Mouse (Mus musculus): ENCODE results near the gene Gm49395. TPM values are rescaled to one million over a fixed set of nuclear protein-coding genes. Genes with fewer than 3 reads are reported as not detected.

Gm49395 gene
- 2.6 TPM in 2 replicates for polyA plus RNA-seq (2015; fragmentation: Nextera tagmentation; extraction: Ambion mirVana)

DNA sequence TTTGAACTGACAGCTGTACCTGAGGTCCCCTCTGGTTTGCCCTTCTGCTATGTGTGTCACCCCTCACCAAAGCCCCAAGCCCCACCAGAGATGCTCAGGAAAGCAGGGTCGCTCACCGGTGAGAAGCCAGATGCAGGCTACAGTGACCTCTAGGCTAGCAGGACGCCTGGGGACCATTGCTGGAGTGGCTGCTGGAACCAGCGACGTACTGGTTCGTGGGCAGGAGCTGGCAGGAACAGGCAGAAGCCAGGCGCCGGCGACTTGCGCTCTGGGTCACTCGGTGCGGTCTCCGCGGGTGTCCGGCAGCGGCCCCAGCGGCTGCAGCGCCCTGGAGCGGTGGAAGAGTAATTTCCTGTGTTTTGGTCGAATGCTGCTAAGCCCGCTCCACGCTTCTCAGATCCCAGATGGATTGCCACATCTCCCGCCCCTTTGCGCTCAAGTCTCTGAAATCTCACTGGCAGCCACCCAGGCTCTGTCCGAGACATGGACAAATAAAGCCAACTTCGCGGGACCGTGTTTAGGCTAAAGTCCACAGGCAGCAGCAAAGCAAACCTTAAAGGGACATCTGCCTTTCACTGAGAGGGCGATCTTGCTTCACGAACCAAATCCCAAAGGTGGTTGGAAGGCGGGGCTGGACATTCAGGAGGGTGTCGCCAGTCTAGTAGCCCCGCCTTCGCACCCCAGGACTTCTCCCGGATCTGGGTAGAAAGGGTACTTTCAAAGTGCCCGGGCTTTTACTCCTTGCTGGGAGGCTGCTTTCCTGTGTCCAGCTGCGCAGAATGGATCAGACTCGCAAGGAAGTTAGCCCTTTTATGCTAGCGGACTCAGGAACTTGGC lies at the start of gene Gm49395, which contains the start of gene Itga1:
Gm49395 (minus strand) TSS at position 567 of the 837 bp plus-strand sequence.
Itga1 (minus strand) TSS at position 610 of the 837 bp plus-strand sequence.
- Histone ChIP-seq H3K27me3 (peaks cover 35% of the 10 kb centered on the region), H3K36me3 (no peaks in the 10 kb centered on the region), H3K9me3 (no peaks in the 10 kb centered on the region), H3K9ac (peak within 1 kb of the TSS; percentile 70), H3K4me2 (peak within 1 kb of the TSS; percentile 70), H3K4me3 (peak within 1 kb of the TSS; percentile 52), H3K27ac (replicated peaks) (peak within 1 kb of the TSS; percentile 71), H3K4me1 (replicated peaks) (peaks cover 16% of the 10 kb centered on the region)
- WGBS = under 1% methylated on average over 39 of the region's 39 CpGs
- ATAC-seq (ENCODE audit: low read depth) = peak; percentile 85

DNA sequence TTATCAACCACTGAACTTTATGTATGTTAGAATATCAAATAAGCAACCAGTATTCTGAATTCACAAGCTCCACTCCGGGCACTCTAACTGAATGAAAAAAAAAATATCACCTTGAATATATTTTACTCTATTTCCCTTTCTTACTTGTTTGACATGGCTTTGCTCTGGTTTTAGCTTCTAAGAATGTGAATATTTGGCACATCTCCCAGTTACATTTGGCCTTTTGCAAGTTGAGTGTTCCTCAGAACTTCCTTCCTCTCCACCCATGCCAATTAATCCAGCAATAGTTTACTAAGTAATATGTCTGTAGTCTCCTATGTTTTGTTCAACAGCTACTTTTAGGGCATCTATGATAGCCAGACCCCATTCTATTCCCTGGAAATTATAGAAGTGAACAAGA lies 48.9 kb upstream of the Gm49395 start:
- 92% methylated on average over 1 of the region's 1 CpGs for WGBS
- no peak overlapping the region for H3K4me3 ChIP-seq
- no peaks in the 10 kb centered on the region for H3K9me3 ChIP-seq
- H3K27ac ChIP-seq (replicated peaks) = no peak overlapping the region
- H3K9ac ChIP-seq = no peak overlapping the region
- H3K4me1 ChIP-seq (replicated peaks) = no peaks in the 10 kb centered on the region
- H3K27me3 ChIP-seq = no peaks in the 10 kb centered on the region
- ATAC-seq (ENCODE audit: low read depth) = no peak
- no peaks in the 10 kb centered on the region for H3K36me3 ChIP-seq
- H3K4me2 ChIP-seq = no peak overlapping the region

DNA sequence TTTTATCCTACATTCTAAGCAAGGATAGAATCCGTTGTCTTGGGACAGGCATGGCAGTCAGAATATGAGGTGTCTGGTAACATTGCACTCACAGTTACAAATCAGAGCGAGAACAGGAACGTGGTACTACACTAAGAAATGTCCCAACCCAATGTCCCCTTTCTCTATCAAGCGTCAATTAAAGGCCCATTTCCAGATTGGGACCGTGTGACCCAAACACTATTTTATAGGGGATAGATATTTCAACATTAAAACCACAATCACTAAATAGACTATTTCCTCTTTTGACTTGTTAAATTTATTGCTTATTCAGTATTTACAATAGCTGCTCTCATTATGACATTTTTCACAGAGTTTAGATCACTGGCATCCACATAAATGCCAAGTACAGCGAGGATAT lies 48.1 kb upstream of the Gm49395 start:
- no peak overlapping the region for H3K9ac ChIP-seq
- WGBS = 89% methylated on average over 6 of the region's 6 CpGs
- no peaks in the 10 kb centered on the region for H3K27me3 ChIP-seq
- no peak overlapping the region for H3K27ac ChIP-seq (replicated peaks)
- no peaks in the 10 kb centered on the region for H3K36me3 ChIP-seq
- H3K4me3 ChIP-seq = no peak overlapping the region
- H3K4me2 ChIP-seq = no peak overlapping the region
- H3K9me3 ChIP-seq = no peaks in the 10 kb centered on the region
- ATAC-seq (ENCODE audit: low read depth) = no peak
- no peaks in the 10 kb centered on the region for H3K4me1 ChIP-seq (replicated peaks)

DNA sequence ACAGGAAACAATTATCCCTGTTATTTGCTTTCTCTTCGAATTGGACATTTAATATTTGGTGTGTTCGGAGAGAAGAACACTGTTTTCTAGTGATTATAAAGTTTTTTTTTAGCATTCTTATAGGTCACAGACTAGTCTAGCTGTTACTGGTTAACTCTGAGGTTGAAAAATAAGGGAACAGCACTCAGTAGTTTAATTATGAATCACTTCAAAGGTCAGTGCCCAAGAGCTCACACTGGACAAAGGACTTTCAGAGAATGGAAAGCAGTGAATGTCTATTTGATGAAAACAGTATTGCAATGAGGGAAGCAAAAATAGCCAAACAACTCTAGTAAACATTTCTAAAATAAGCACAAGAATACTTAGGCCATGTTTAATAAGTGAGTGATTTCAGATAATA lies 41.9 kb upstream of the Gm49395 start:
- Histone ChIP-seq H3K4me3 (no peak overlapping the region), H3K9ac (no peak overlapping the region), H3K9me3 (no peaks in the 10 kb centered on the region), H3K36me3 (no peaks in the 10 kb centered on the region), H3K4me1 (replicated peaks) (no peaks in the 10 kb centered on the region), H3K27me3 (no peaks in the 10 kb centered on the region), H3K4me2 (no peak overlapping the region), H3K27ac (replicated peaks) (no peak overlapping the region)
- no peak for ATAC-seq (ENCODE audit: low read depth)
- WGBS = 92% methylated on average over 2 of the region's 2 CpGs

DNA sequence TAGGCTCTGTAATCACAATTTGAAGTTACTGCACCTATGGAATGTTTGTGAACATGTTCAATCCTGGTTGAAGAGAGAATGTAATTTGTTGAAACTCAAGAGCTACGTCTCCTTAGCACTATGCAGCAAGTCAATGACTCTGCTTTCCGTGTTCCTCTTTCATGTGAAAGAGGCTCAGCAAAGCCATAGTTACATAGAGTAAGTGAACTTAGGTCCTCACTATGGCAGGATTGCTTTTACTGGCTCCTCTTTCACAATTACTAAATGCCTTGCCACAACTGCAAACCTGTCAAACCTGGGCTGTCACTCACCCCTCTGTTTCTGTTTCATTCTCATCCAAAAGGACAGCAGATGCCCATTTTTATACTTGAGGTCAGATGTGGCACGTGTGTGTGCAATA lies 40.3 kb upstream of the Gm49395 start:
- WGBS = 89% methylated on average over 3 of the region's 3 CpGs
- H3K36me3 ChIP-seq = no peaks in the 10 kb centered on the region
- no peak for ATAC-seq (ENCODE audit: low read depth)
- H3K9ac ChIP-seq = no peak overlapping the region
- H3K27me3 ChIP-seq = no peaks in the 10 kb centered on the region
- H3K27ac ChIP-seq (replicated peaks) = no peak overlapping the region
- H3K9me3 ChIP-seq = no peaks in the 10 kb centered on the region
- H3K4me1 ChIP-seq (replicated peaks) = no peaks in the 10 kb centered on the region
- no peak overlapping the region for H3K4me3 ChIP-seq
- H3K4me2 ChIP-seq = no peak overlapping the region

DNA sequence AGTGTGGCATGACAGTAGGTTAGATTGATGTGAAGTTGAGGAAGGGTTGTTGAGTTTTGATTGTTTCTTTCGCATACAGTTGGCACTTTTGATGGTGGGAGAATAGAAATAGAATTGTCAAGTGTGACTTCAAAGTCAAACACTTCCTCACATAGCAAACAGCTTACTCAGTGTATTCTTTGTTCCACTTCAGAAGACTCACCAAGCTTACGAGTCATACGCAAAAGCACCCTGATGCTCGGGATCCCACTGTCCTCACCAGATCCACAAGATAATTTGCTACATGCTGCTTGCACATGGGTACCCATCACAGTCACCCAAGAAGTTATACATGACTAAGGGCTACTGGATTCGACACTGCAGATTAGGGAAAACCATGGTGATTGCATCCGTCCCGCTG lies 36.8 kb upstream of the Gm49395 start:
- no peak overlapping the region for H3K4me2 ChIP-seq
- H3K36me3 ChIP-seq = no peaks in the 10 kb centered on the region
- H3K27ac ChIP-seq (replicated peaks) = no peak overlapping the region
- WGBS = 93% methylated on average over 7 of the region's 7 CpGs
- no peaks in the 10 kb centered on the region for H3K27me3 ChIP-seq
- no peak for ATAC-seq (ENCODE audit: low read depth)
- no peaks in the 10 kb centered on the region for H3K9me3 ChIP-seq
- H3K4me3 ChIP-seq = no peak overlapping the region
- no peak overlapping the region for H3K9ac ChIP-seq
- no peaks in the 10 kb centered on the region for H3K4me1 ChIP-seq (replicated peaks)

DNA sequence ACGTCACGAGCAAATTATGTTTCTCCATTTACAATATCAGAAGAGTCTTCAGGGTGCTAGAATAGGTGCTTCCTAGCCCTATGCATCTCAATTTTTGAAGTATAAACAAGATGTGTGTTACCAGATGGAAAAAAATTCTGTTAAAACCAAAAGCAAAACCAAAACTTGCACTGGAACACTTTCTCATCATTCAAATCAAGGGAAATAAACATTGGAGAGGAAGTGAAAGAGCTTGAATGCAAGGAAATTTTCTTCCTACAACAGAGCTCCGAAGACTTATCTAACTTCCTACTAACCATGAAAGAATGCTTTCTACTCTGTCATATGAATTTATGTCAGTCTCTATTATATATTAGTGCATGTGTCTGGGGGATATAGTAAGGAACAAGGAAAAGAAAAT lies 35.0 kb upstream of the Gm49395 start:
- no peaks in the 10 kb centered on the region for H3K27me3 ChIP-seq
- no peak overlapping the region for H3K4me3 ChIP-seq
- WGBS = 86% methylated on average over 3 of the region's 3 CpGs
- H3K27ac ChIP-seq (replicated peaks) = no peak overlapping the region
- no peaks in the 10 kb centered on the region for H3K4me1 ChIP-seq (replicated peaks)
- no peak for ATAC-seq (ENCODE audit: low read depth)
- H3K9me3 ChIP-seq = no peaks in the 10 kb centered on the region
- H3K9ac ChIP-seq = no peak overlapping the region
- H3K36me3 ChIP-seq = no peaks in the 10 kb centered on the region
- no peak overlapping the region for H3K4me2 ChIP-seq

DNA sequence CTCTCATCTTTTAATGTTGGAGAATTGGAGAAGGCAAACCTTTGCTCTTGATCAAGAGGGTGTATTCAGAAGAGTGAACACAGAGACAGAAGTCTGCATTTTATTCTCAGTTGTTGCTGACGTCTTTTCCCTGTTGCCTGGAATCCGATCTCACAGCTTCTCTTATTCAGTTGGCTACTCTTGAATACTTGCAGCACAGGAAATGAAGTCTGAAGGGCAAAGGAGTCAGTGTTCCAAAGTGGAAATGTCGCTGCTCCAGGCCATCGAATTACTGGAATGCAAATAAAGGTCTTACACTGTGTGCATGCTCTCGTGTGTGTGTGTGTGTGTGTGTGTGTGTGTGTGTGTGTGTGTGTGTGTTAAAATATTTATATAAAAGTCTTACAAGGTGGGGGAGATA lies 30.7 kb upstream of the Gm49395 start:
- Histone ChIP-seq H3K4me2 (no peak overlapping the region), H3K9me3 (no peaks in the 10 kb centered on the region), H3K4me3 (no peak overlapping the region), H3K4me1 (replicated peaks) (no peaks in the 10 kb centered on the region), H3K9ac (no peak overlapping the region), H3K27me3 (no peaks in the 10 kb centered on the region), H3K36me3 (no peaks in the 10 kb centered on the region), H3K27ac (replicated peaks) (no peak overlapping the region)
- no peak for ATAC-seq (ENCODE audit: low read depth)
- WGBS = 41% methylated on average over 5 of the region's 5 CpGs

DNA sequence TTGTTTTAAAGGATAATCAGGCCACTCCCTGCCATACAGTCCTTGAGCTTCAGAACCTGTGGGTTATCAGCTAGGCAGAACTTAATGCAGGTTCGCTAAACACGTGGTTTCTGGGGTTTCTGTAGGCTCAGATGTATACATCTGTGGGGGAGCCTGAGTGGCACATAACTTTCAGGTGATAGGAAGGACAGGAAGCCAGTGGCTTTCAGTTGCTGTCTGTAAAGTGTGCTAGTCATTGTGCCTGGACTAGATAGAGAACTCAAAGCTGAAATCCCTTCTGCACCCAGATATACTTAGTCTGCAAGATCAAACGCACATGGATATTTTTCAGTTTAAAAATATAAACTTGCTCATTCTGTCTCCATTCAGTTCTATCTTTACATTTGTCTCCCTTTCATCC lies 29.7 kb upstream of the Gm49395 start:
- no peak for ATAC-seq (ENCODE audit: low read depth)
- no peaks in the 10 kb centered on the region for H3K27me3 ChIP-seq

DNA sequence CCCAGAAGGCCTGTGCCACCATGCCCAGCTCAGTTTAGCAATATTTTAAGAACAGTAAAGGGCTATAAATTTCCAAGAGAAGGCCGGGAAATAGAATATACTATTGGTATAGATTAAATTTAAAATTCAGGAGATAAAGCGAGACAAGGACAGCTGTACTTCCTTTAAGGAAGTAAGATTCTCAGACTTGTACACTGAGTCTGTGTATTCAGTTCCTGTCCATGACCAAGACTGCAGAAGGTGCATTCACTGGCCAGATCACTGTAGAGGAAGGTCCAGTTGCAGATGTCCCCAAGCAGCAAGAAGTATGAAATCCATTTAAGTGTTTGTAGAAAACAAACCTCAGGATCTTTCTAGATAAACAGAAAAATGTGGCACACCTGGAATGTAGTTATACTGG lies 28.3 kb upstream of the Gm49395 start:
- Histone ChIP-seq H3K4me1 (replicated peaks) (no peaks in the 10 kb centered on the region), H3K27ac (replicated peaks) (no peak overlapping the region), H3K4me2 (no peak overlapping the region), H3K27me3 (no peaks in the 10 kb centered on the region), H3K9me3 (no peaks in the 10 kb centered on the region), H3K9ac (no peak overlapping the region), H3K36me3 (no peaks in the 10 kb centered on the region), H3K4me3 (no peak overlapping the region)
- ATAC-seq (ENCODE audit: low read depth) = no peak
- 86% methylated on average over 2 of the region's 2 CpGs for WGBS

More for the DNA sequence above, 29.7 kb upstream of the Gm49395 start:
- H3K9ac ChIP-seq = no peak overlapping the region
- no peak overlapping the region for H3K4me3 ChIP-seq
- H3K4me2 ChIP-seq = no peak overlapping the region
- no peaks in the 10 kb centered on the region for H3K4me1 ChIP-seq (replicated peaks)
- no peaks in the 10 kb centered on the region for H3K36me3 ChIP-seq
- 77% methylated on average over 3 of the region's 3 CpGs for WGBS
- H3K27ac ChIP-seq (replicated peaks) = no peak overlapping the region
- H3K9me3 ChIP-seq = no peaks in the 10 kb centered on the region

DNA sequence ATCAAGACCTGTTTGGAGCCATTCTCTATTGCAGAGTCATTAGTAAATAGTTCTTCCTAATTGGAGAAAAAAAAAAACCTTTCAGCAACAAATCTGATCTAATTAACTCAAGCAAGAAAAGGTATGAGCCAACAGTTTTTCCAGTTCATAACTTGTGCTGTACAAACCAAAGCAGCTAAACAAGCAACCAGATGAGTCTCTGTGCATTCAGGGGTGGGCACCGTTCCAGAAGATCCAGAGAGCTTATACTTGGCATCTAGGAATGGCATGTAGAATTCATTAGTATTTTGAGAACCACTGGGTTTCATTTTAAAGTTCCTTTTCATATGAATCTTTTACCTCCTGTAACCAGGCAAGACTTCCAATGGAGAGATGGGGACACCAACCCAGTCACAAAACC lies 26.1 kb upstream of the Gm49395 start:
- Histone ChIP-seq H3K36me3 (no peaks in the 10 kb centered on the region), H3K4me1 (replicated peaks) (no peaks in the 10 kb centered on the region), H3K9me3 (no peaks in the 10 kb centered on the region), H3K9ac (no peak overlapping the region), H3K4me2 (no peak overlapping the region), H3K4me3 (no peak overlapping the region), H3K27me3 (no peaks in the 10 kb centered on the region), H3K27ac (replicated peaks) (no peak overlapping the region)
- WGBS = 94% methylated on average over 1 of the region's 1 CpGs
- ATAC-seq (ENCODE audit: low read depth) = no peak

DNA sequence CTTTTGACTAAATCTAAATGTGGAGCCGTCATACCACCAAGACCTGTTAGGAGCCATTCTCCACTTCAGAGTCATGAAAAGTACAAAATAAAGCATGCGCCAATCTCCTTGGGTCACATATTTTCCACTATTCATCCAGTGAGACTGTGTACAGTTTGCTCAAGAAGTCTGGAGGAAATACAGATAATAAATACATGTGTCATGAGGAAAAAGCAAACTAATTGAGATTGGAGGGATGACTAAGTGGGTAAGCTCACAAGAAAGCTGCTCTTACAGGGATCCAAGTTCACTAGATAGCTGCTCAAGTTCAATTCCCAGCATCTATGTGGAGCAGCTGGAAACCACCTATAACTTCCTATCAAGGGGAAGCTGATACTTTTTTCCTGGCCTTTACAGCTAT lies 24.8 kb upstream of the Gm49395 start:
- H3K36me3 ChIP-seq = no peaks in the 10 kb centered on the region
- no peak overlapping the region for H3K4me2 ChIP-seq
- no peaks in the 10 kb centered on the region for H3K9me3 ChIP-seq
- no peaks in the 10 kb centered on the region for H3K4me1 ChIP-seq (replicated peaks)
- H3K27ac ChIP-seq (replicated peaks) = no peak overlapping the region
- no peak overlapping the region for H3K9ac ChIP-seq
- H3K4me3 ChIP-seq = no peak overlapping the region
- ATAC-seq (ENCODE audit: low read depth) = no peak
- 96% methylated on average over 2 of the region's 2 CpGs for WGBS
- no peaks in the 10 kb centered on the region for H3K27me3 ChIP-seq

DNA sequence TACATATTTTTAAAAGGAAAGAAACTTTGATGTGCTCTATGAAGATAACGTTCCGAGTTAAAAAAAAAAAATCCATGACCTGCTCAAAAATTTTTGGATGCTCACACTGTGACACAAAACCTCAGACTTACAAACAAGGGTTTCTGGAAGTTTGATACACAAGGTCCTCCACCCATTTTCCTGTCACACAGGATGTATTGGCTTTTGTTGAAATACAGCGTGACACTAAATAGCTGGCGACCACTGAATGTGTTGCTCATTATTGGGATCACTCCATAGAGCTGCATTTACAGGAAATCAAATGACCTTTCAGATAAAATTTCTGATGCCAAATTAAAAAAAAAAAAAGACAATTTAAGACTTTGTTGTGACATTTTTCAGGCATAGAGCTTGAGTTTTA lies 23.4 kb upstream of the Gm49395 start:
- Histone ChIP-seq H3K4me3 (no peak overlapping the region), H3K27ac (replicated peaks) (no peak overlapping the region), H3K36me3 (no peaks in the 10 kb centered on the region), H3K9ac (no peak overlapping the region), H3K4me1 (replicated peaks) (no peaks in the 10 kb centered on the region), H3K4me2 (no peak overlapping the region), H3K9me3 (no peaks in the 10 kb centered on the region), H3K27me3 (no peaks in the 10 kb centered on the region)
- WGBS = 90% methylated on average over 4 of the region's 4 CpGs
- ATAC-seq (ENCODE audit: low read depth) = no peak
